Mouse (Mus musculus): ENCODE measurements around the gene Ppfia3. TPM values are rescaled to one million over a fixed set of nuclear protein-coding genes. Genes with fewer than 3 reads are reported as not detected.

Ppfia3 gene
- polyA plus RNA-seq, 1 experiment, result 7.2 TPM

GRCm38 (mm10) chr7:45370475-45371311 lies 3.9 kb upstream of the Ppfia3 start, which contains the start of gene Lin7b:
TSS of gene Lin7b (minus strand) at chr7:45370583.
- H3K36me3 ChIP-seq (ENCODE audit: control insufficient read depth, insufficient read depth, low read length, poor library complexity, severe bottlenecking), result peaks cover 14% of the 10 kb centered on the region
- TF ChIP-seq CTCF (IDR thresholded peaks at IDR 0.05; ENCODE audit: low read depth, low read length), result no peak
- no peak for TF ChIP-seq EP300 (IDR thresholded peaks at IDR 0.05; ENCODE audit: insufficient read depth, low read depth, low read length)
- no peaks in the 10 kb centered on the region for H3K27me3 ChIP-seq (ENCODE audit: control insufficient read depth, insufficient read depth, low read length, poor library complexity, severe bottlenecking)
- no peaks in the 10 kb centered on the region for H3K4me1 ChIP-seq (ENCODE audit: control insufficient read depth, insufficient read depth, low read length)
- H3K9me3 ChIP-seq (replicated peaks; ENCODE audit: control insufficient read depth, insufficient read depth, low read length, poor library complexity, severe bottlenecking), result no peaks in the 10 kb centered on the region
- H3K9ac ChIP-seq (ENCODE audit: low read depth, poor library complexity, severe bottlenecking), result 0 out of 2 replicates have a peak within 1 kb of the TSS, but pooled peaks have one; percentile 4
- H3K4me3 ChIP-seq (ENCODE audit: low read depth, low read length), result peak within 1 kb of the TSS; percentile 53
- no peak within 1 kb of the TSS for H3K27ac ChIP-seq (ENCODE audit: insufficient read depth, low read length)

GRCm38 (mm10) chr7:45369836-45370474 lies 3.1 kb upstream of the Ppfia3 start:
- TF ChIP-seq CTCF (IDR thresholded peaks at IDR 0.05; ENCODE audit: low read depth, low read length) (no peak), POLR2A (IDR thresholded peaks at IDR 0.05; ENCODE audit: insufficient read depth, low read length) (no peak), EP300 (IDR thresholded peaks at IDR 0.05; ENCODE audit: insufficient read depth, low read depth, low read length) (no peak)
- H3K27ac ChIP-seq (ENCODE audit: insufficient read depth, low read length), result no peak overlapping the region
- H3K9me3 ChIP-seq (replicated peaks; ENCODE audit: control insufficient read depth, insufficient read depth, low read length, poor library complexity, severe bottlenecking), result no peaks in the 10 kb centered on the region
- no peaks in the 10 kb centered on the region for H3K27me3 ChIP-seq (ENCODE audit: control insufficient read depth, insufficient read depth, low read length, poor library complexity, severe bottlenecking)
- 0 out of 2 replicates have a peak overlapping the region, but pooled peaks have one; percentile 4 for H3K9ac ChIP-seq (ENCODE audit: low read depth, poor library complexity, severe bottlenecking)
- H3K4me1 ChIP-seq (ENCODE audit: control insufficient read depth, insufficient read depth, low read length), result no peaks in the 10 kb centered on the region
- H3K36me3 ChIP-seq (ENCODE audit: control insufficient read depth, insufficient read depth, low read length, poor library complexity, severe bottlenecking), result peaks cover 11% of the 10 kb centered on the region
- peak overlapping the region; percentile 53 for H3K4me3 ChIP-seq (ENCODE audit: low read depth, low read length)

- peaks cover 7% of the 10 kb centered on the region; the same call in 1 of the 2 replicates for H3K36me3 ChIP-seq (ENCODE audit: control insufficient read depth, insufficient read depth, low read length, poor library complexity, severe bottlenecking)
- H3K4me1 ChIP-seq (ENCODE audit: control insufficient read depth, insufficient read depth, low read length), result no peaks in the 10 kb centered on the region
- TF ChIP-seq EP300 (IDR thresholded peaks at IDR 0.05; ENCODE audit: insufficient read depth, low read depth, low read length) (no peak), CTCF (IDR thresholded peaks at IDR 0.05; ENCODE audit: low read depth, low read length) (no peak)
- no peak overlapping the region for H3K9ac ChIP-seq (ENCODE audit: low read depth, poor library complexity, severe bottlenecking)
- H3K27ac ChIP-seq (ENCODE audit: insufficient read depth, low read length), result no peak overlapping the region
- no peak overlapping the region for H3K4me3 ChIP-seq (ENCODE audit: low read depth, low read length)
- no peaks in the 10 kb centered on the region for H3K9me3 ChIP-seq (replicated peaks; ENCODE audit: control insufficient read depth, insufficient read depth, low read length, poor library complexity, severe bottlenecking)
- H3K27me3 ChIP-seq (ENCODE audit: control insufficient read depth, insufficient read depth, low read length, poor library complexity, severe bottlenecking), result no peaks in the 10 kb centered on the region
These were observed 2.4 kb upstream of the Ppfia3 start for GRCm38 (mm10) chr7:45369022-45369745.

- Histone ChIP-seq H3K4me1 (ENCODE audit: control insufficient read depth, insufficient read depth, low read length) (no peaks in the 10 kb centered on the region), H3K9ac (ENCODE audit: low read depth, poor library complexity, severe bottlenecking) (peak overlapping the region; percentile 50), H3K9me3 (replicated peaks; ENCODE audit: control insufficient read depth, insufficient read depth, low read length, poor library complexity, severe bottlenecking) (no peaks in the 10 kb centered on the region), H3K27ac (ENCODE audit: insufficient read depth, low read length) (no peak overlapping the region), H3K36me3 (ENCODE audit: control insufficient read depth, insufficient read depth, low read length, poor library complexity, severe bottlenecking) (no peaks in the 10 kb centered on the region), H3K27me3 (ENCODE audit: control insufficient read depth, insufficient read depth, low read length, poor library complexity, severe bottlenecking) (no peaks in the 10 kb centered on the region), H3K4me3 (ENCODE audit: low read depth, low read length) (peak overlapping the region; percentile 82)
- TF ChIP-seq POLR2A (IDR thresholded peaks at IDR 0.05; ENCODE audit: insufficient read depth, low read length) (no peak), EP300 (IDR thresholded peaks at IDR 0.05; ENCODE audit: insufficient read depth, low read depth, low read length) (no peak), CTCF (IDR thresholded peaks at IDR 0.05; ENCODE audit: low read depth, low read length) (no peak)
These were observed 1.4 kb upstream of the Ppfia3 start for GRCm38 (mm10) chr7:45368178-45368577.

- Histone ChIP-seq H3K9me3 (replicated peaks; ENCODE audit: control insufficient read depth, insufficient read depth, low read length, poor library complexity, severe bottlenecking) (no peaks in the 10 kb centered on the region), H3K9ac (ENCODE audit: low read depth, poor library complexity, severe bottlenecking) (peak overlapping the region; percentile 76), H3K4me1 (ENCODE audit: control insufficient read depth, insufficient read depth, low read length) (no peaks in the 10 kb centered on the region), H3K4me3 (ENCODE audit: low read depth, low read length) (peak overlapping the region; percentile 82), H3K27me3 (ENCODE audit: control insufficient read depth, insufficient read depth, low read length, poor library complexity, severe bottlenecking) (no peaks in the 10 kb centered on the region), H3K36me3 (ENCODE audit: control insufficient read depth, insufficient read depth, low read length, poor library complexity, severe bottlenecking) (no peaks in the 10 kb centered on the region), H3K27ac (ENCODE audit: insufficient read depth, low read length) (no peak overlapping the region)
- TF ChIP-seq CTCF (IDR thresholded peaks at IDR 0.05; ENCODE audit: low read depth, low read length), result peak; percentile 49
- peak; percentile 33 for TF ChIP-seq POLR2A (IDR thresholded peaks at IDR 0.05; ENCODE audit: insufficient read depth, low read length)
- TF ChIP-seq EP300 (IDR thresholded peaks at IDR 0.05; ENCODE audit: insufficient read depth, low read depth, low read length), result peak; percentile 44; the same call in 1 of the 2 replicates
These were observed 431 bp upstream of the Ppfia3 start for GRCm38 (mm10) chr7:45367020-45367880.
